ENCODE assay signal across 32 mouse cellular contexts in the genomic region with DNA sequence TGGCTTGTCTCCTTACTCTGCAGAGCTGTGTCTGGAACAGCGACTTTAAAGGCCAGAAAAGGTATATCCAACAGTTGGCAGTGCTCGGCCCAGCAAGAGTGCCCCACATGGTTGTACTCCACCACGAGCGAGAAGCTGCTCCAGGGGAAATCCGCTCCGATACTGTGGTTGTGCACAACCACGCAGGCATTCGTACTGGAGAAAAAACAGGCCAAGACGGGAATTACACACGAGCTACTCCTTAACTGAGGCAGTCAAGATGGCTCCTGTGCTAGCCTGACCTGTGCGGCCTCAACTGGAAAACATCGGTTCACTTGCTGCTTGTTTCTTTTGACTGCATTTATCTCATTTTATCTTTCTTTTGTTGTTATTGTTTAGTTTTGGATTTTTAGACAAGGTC. TPM values are rescaled to one million over a fixed set of nuclear protein-coding genes. Genes with fewer than 3 reads are reported as not detected.
DNase-seq lines count a peak whose midpoint lies in the region; ATAC-seq and TF ChIP-seq lines count a peak whose summit lies in the region.
"Had no signal": no experiment of that assay in that cellular context is flagged by ENCODE, and none has a peak within 500 bp of the region (broad histone marks: within the 10 kb centered on the region; RNA-seq: fewer than 3 reads in every experiment).

No protein-coding gene starts in this region.

- 72% methylated on average over 12 of the region's 12 CpGs for whole genome bisulfite sequencing in lung, postnatal 0 days

- no peak for ATAC-seq in lung, postnatal 0 days
- ATAC-seq: forebrain, embryonic 14.5 days; forebrain, postnatal 0 days; hindbrain, postnatal 0 days; inflammation-experienced regulatory T-cells, adult 6 months; intestine, embryonic 16.5 days; Patski had no signal

- H3K4me3 ChIP-seq in lung, postnatal 0 days (ENCODE audit: low read depth, low read length): no peak overlapping the region
- H3K4me3 ChIP-seq: embryonic facial prominence, embryonic 12.5 days; embryonic facial prominence, embryonic 15.5 days; gastrocnemius, adult 2 months; heart, embryonic 12.5 days; heart, embryonic 15.5 days had no signal

- TF ChIP-seq EP300 in lung, postnatal 0 days (IDR thresholded peaks at IDR 0.05): no peak

- H3K9ac ChIP-seq in lung, postnatal 0 days (replicated peaks; ENCODE audit: low read depth): no peak overlapping the region
- H3K9ac ChIP-seq: embryonic facial prominence, embryonic 12.5 days; embryonic facial prominence, embryonic 15.5 days; forebrain, postnatal 0 days; heart, embryonic 12.5 days; heart, embryonic 15.5 days; hindbrain, embryonic 14.5 days had no signal

- no peaks in the 10 kb centered on the region for H3K4me1 ChIP-seq in lung, postnatal 0 days (ENCODE audit: insufficient read depth, low read depth, low read length)
- H3K4me1 ChIP-seq: embryonic facial prominence, embryonic 12.5 days; embryonic facial prominence, embryonic 15.5 days; heart, embryonic 12.5 days; heart, embryonic 15.5 days had no signal

- no peak overlapping the region for H3K4me2 ChIP-seq in lung, postnatal 0 days (replicated peaks; ENCODE audit: low read depth, low read length)
- H3K4me2 ChIP-seq: embryonic facial prominence, embryonic 12.5 days; embryonic facial prominence, embryonic 15.5 days; heart, embryonic 12.5 days; heart, embryonic 15.5 days; hindbrain, embryonic 14.5 days had no signal

- no peak for TF ChIP-seq CTCF in lung, postnatal 0 days (IDR thresholded peaks at IDR 0.05)

- H3K27me3 ChIP-seq in lung, postnatal 0 days (replicated peaks; ENCODE audit: insufficient read depth, low read length): no peaks in the 10 kb centered on the region
- H3K27me3 ChIP-seq: CH12.LX; embryonic facial prominence, embryonic 12.5 days; embryonic facial prominence, embryonic 15.5 days; heart, embryonic 12.5 days; heart, embryonic 15.5 days had no signal

- H3K36me3 ChIP-seq in lung, postnatal 0 days (ENCODE audit: insufficient read depth, low read length): no peaks in the 10 kb centered on the region
- H3K36me3 ChIP-seq: embryonic facial prominence, embryonic 12.5 days; embryonic facial prominence, embryonic 15.5 days; G1E; heart, embryonic 12.5 days; heart, embryonic 15.5 days had no signal

- no peak overlapping the region for H3K27ac ChIP-seq in lung, postnatal 0 days (ENCODE audit: low read length)
- H3K27ac ChIP-seq: embryonic facial prominence, embryonic 12.5 days; embryonic facial prominence, embryonic 15.5 days; gastrocnemius, adult 2 months; heart, embryonic 15.5 days; hindbrain, embryonic 14.5 days; hindbrain, postnatal 0 days had no signal

- DNase-seq in heart, adult 11 months: peak; percentile 51
- DNase-seq in heart, postnatal 4 days: no peak
- DNase-seq in ES-CJ7 (ENCODE audit: low read depth, low spot score) (peak; percentile 74), WW6 (ENCODE audit: low read depth, low spot score) (peak; percentile 42)
- no peak for DNase-seq in kidney, adult 11 months
- DNase-seq in lung, postnatal 0 days (ENCODE audit: low spot score): no peak
- DNase-seq: adrenal gland, adult 2 months; adrenal gland, postnatal 14 days; B cell, adult 2 months; cerebellum, adult 11-12 months; cerebellum, adult 8-10 months; cerebellum, postnatal 10 days; cerebellum, postnatal 36 days; forebrain, postnatal 0 days; gastrocnemius, adult 2 months; gastrocnemius, postnatal 14 days; heart, adult 18-20 months; heart, postnatal 10 days; heart, postnatal 36 days; kidney, adult 2 months had no signal

- no peaks in the 10 kb centered on the region for H3K9me3 ChIP-seq in lung, postnatal 0 days (ENCODE audit: low read length)
- H3K9me3 ChIP-seq: embryonic facial prominence, embryonic 12.5 days; embryonic facial prominence, embryonic 15.5 days; G1E; heart, embryonic 12.5 days; heart, embryonic 15.5 days had no signal

RNA-seq across cellular contexts. Expression of a gene that starts 27.6 kb away (rescaled TPM):
- total RNA-seq in heart, postnatal 4 days (2021): 10 to 100 TPM; 28.8 to 31.8 TPM
- polyA plus RNA-seq in lung, postnatal 0 days (2015; fragmentation: Nextera tagmentation; extraction: Ambion mirVana): 38.4 TPM in 2 replicates

RNA-seq across cellular contexts. Expression of a gene that starts 59.5 kb away (rescaled TPM):
- 1 to 10 TPM; 3.4 to 5.1 TPM for total RNA-seq in heart, postnatal 4 days (2021)
- 18.9 and 23.2 TPM in 2 replicates for polyA plus RNA-seq in lung, postnatal 0 days (2015; fragmentation: Nextera tagmentation; extraction: Ambion mirVana)
- total RNA-seq: forebrain, postnatal 0 days; G1E; hindbrain, postnatal 0 days had no signal
- polyA plus RNA-seq: adrenal gland, adult 2 months; G1E; inflammation-experienced regulatory T-cells, adult 6 months; kidney, adult 2 months had no signal

Comparison
In these comparisons a context has a peak if more than half of its experiments do, and no peak if none do; other contexts are left out.
1. DNase-seq: peak in heart, adult 11 months (single experiment), ES-CJ7 (single experiment) and WW6 (single experiment); none in heart, postnatal 4 days (single experiment), kidney, adult 11 months (single experiment) and lung, postnatal 0 days (single experiment).